Mouse (Mus musculus): ENCODE data around the gene Fcho1. TPM values are rescaled to one million over a fixed set of nuclear protein-coding genes. Genes with fewer than 3 reads are reported as not detected.
A peak's percentile ranks its signal among the peaks of the same experiment; 100 is the strongest.
"Not testable (repeated sequence)": the region's sequence is repeated elsewhere in the genome, so short reads cannot be mapped to it uniquely, and the experiment has no call there.

Gene Fcho1
- polyA plus RNA-seq, 1 experiment from 2014 or later: 107 TPM

DNA sequence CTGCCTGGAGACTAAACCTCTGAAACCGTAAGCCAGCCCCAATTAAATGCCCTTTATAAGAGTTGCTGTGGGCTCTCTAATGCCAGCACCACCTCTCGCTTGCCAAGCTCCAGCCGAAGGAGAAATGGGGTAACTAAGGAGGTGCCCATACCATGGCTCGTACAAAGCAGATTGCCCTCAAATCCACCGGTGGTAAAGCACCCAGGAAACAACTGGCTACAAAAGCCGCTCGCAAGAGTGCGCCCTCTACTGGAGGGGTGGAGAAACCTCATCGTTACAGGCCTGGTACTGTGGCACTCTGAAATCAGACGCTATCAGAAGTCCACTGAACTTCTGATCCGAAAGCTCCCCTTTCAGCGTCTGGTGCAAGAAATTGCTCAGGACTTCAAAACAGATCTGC, 30.1 kb downstream of the Fcho1 start:
- H3K4me2 ChIP-seq (ENCODE audit: low read length); H3K9ac ChIP-seq (ENCODE audit: low read depth, low read length); H3K36me3 ChIP-seq (ENCODE audit: control insufficient read depth, insufficient read depth, low read length); H3K4me3 ChIP-seq (ENCODE audit: low read depth, low read length); H3K27ac ChIP-seq (ENCODE audit: low read length); H3K4me1 ChIP-seq (ENCODE audit: control insufficient read depth, insufficient read depth, low read length); H3K9me3 ChIP-seq (replicated peaks; ENCODE audit: control insufficient read depth, low read length, poor library complexity, severe bottlenecking); ATAC-seq: not testable (repeated sequence)
- 68% methylated on average over 12 of the region's 12 CpGs for WGBS
- peaks cover 60% of the 10 kb centered on the region for H3K27me3 ChIP-seq (ENCODE audit: control insufficient read depth, insufficient read depth, low read depth, low read length)

DNA sequence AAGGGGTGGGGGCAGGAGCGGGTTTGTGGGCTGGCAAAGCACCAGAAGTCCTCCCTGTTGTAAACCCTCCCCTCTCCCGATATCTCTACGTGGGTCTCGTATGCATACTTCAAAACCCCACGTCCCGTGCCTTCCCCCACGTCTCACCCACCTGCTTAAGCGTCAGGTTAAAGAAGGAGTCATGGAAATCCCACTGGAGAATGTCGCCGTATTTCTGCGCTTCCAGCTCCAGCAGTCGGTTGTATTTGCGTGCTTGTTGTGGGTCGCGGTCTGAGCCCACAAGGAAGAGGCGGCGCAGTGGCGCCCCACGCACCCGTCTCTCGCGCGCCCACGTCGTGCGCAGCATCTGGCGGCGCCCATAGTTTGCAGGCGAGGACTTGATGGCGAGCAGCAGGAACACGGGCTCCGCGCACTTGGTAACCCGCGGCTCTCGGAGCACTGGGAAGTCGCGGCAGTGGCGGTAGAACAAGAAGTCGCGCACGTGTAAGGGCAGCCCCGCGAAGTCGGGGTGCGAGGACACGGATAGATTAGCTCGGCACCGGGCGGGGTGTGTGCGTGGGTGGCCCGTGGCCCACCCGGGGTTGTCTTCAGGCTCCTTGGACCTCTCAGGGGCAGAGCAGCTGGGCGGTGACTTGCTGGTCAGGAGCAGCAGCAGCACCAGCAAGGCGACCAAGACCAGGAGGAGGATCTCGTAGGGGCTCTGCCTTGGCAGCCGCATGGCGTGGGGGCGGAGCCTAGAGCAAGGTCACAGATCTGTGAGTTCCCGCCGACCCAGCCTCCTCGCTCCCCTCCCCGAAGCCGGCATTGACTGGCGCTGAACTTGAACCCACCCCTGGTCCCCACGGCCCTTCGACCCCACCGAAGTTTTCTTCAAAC, 32.1 kb downstream of the Fcho1 start:
- Histone ChIP-seq H3K4me2 (ENCODE audit: low read length) (peak overlapping the region; percentile 43), H3K27me3 (ENCODE audit: control insufficient read depth, insufficient read depth, low read depth, low read length) (peaks cover 72% of the 10 kb centered on the region), H3K9ac (ENCODE audit: low read depth, low read length) (peak overlapping the region; percentile 41; the same call in 1 of the 2 replicates), H3K36me3 (ENCODE audit: control insufficient read depth, insufficient read depth, low read length) (no peaks in the 10 kb centered on the region), H3K27ac (ENCODE audit: low read length) (no peak overlapping the region), H3K4me3 (ENCODE audit: low read depth, low read length) (peak overlapping the region; percentile 27), H3K9me3 (replicated peaks; ENCODE audit: control insufficient read depth, low read length, poor library complexity, severe bottlenecking) (no peaks in the 10 kb centered on the region), H3K4me1 (ENCODE audit: control insufficient read depth, insufficient read depth, low read length) (peaks cover 8% of the 10 kb centered on the region)
- WGBS: 9% methylated on average over 65 of the region's 68 CpGs
- peak; percentile 8; the same call in 1 of the 2 replicates for ATAC-seq

DNA sequence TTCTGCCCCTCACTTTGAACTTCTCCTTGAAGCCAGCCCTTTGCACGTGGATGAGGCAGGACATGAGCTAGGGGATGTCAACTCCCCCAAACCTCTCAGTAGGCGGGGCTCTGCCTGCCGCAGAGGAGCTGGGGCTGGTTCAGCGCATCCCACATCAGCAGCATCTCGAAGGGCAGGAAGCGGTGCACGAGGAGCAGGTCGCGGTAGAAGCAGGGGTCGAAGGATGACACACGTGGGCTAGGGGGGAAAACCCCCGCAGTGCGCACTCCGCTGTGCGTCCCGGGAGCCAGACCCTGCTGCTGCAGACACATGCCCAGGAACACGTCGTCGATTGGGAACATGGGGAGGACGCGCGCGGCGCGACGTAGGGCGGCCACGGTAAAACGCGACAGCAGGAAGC, 33.0 kb downstream of the Fcho1 start:
- ATAC-seq: 0 out of 2 replicates have a peak, but pooled peaks have one; percentile 26
- 4% methylated on average over 30 of the region's 30 CpGs for WGBS

DNA sequence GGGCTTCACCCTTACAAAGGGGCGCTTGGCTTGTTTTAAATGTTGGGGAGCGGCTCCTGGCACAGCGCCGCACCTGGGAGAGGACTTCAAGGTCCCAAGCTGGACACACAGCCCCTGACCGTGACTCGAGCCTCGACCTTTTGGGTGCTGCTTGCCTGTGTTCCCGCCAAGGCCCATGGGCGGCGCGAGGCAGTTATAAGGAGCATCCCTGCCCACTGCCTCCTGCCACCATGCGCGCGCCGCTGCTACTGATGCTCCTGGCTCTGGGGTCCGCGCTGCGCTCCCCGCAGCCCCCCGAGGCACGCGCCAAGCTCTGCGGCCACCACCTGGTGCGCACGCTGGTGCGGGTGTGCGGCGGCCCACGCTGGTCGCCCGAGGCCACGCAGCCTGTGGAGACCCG, 36.5 kb downstream of the Fcho1 start, which contains the start of gene Insl3:
TSS of gene Insl3 (plus strand) at position 187 of the 400 bp plus-strand sequence.
- Histone ChIP-seq H3K27ac (ENCODE audit: low read length) (no peak within 1 kb of the TSS), H3K36me3 (ENCODE audit: control insufficient read depth, insufficient read depth, low read length) (no peaks in the 10 kb centered on the region), H3K4me1 (ENCODE audit: control insufficient read depth, insufficient read depth, low read length) (peaks cover 13% of the 10 kb centered on the region), H3K4me3 (ENCODE audit: low read depth, low read length) (no peak within 1 kb of the TSS), H3K9ac (ENCODE audit: low read depth, low read length) (no peak within 1 kb of the TSS), H3K9me3 (replicated peaks; ENCODE audit: control insufficient read depth, low read length, poor library complexity, severe bottlenecking) (no peaks in the 10 kb centered on the region), H3K4me2 (ENCODE audit: low read length) (peak within 1 kb of the TSS; percentile 6; the same call in 1 of the 2 replicates), H3K27me3 (ENCODE audit: control insufficient read depth, insufficient read depth, low read depth, low read length) (peaks cover 96% of the 10 kb centered on the region)
- 3% methylated on average over 33 of the region's 33 CpGs for WGBS
- ATAC-seq: no peak

More for the DNA sequence above, 33.0 kb downstream of the Fcho1 start:
- Histone ChIP-seq H3K4me2 (ENCODE audit: low read length) (peak overlapping the region; percentile 43; the same call in 1 of the 2 replicates), H3K4me3 (ENCODE audit: low read depth, low read length) (peak overlapping the region; percentile 9; the same call in 1 of the 2 replicates), H3K36me3 (ENCODE audit: control insufficient read depth, insufficient read depth, low read length) (no peaks in the 10 kb centered on the region), H3K27me3 (ENCODE audit: control insufficient read depth, insufficient read depth, low read depth, low read length) (peaks cover 81% of the 10 kb centered on the region), H3K4me1 (ENCODE audit: control insufficient read depth, insufficient read depth, low read length) (peaks cover 8% of the 10 kb centered on the region), H3K9me3 (replicated peaks; ENCODE audit: control insufficient read depth, low read length, poor library complexity, severe bottlenecking) (no peaks in the 10 kb centered on the region), H3K27ac (ENCODE audit: low read length) (no peak overlapping the region), H3K9ac (ENCODE audit: low read depth, low read length) (no peak overlapping the region)

DNA sequence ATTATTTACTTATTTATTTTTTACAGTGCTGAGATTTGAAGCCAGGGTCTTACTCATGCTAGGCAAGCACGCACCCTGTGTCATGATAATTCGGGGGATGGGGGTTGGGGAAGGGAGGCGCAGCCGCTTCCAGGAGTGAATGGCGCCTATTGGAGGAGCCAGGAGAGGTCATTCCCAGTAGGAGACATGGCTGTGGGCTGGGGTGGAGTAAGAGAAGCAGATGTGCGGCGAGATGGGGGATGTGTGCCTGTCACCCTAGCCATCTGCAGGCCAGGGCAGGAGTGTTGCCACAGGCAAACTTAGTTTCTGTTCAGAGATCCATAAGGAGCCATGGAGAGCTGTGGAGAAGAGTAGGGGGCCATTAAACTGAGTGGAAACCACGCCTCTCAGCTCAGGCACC, 37.9 kb downstream of the Fcho1 start:
- H3K4me3 ChIP-seq (ENCODE audit: low read depth, low read length): no peak overlapping the region
- 4% methylated on average over 8 of the region's 8 CpGs for WGBS
- no peaks in the 10 kb centered on the region for H3K9me3 ChIP-seq (replicated peaks; ENCODE audit: control insufficient read depth, low read length, poor library complexity, severe bottlenecking)
- ATAC-seq: no peak
- peaks cover 97% of the 10 kb centered on the region for H3K27me3 ChIP-seq (ENCODE audit: control insufficient read depth, insufficient read depth, low read depth, low read length)
- no peaks in the 10 kb centered on the region for H3K36me3 ChIP-seq (ENCODE audit: control insufficient read depth, insufficient read depth, low read length)
- no peak overlapping the region for H3K27ac ChIP-seq (ENCODE audit: low read length)
- no peak overlapping the region for H3K9ac ChIP-seq (ENCODE audit: low read depth, low read length)
- H3K4me2 ChIP-seq (ENCODE audit: low read length): no peak overlapping the region
- H3K4me1 ChIP-seq (ENCODE audit: control insufficient read depth, insufficient read depth, low read length): peaks cover 7% of the 10 kb centered on the region; the same call in 1 of the 2 replicates

DNA sequence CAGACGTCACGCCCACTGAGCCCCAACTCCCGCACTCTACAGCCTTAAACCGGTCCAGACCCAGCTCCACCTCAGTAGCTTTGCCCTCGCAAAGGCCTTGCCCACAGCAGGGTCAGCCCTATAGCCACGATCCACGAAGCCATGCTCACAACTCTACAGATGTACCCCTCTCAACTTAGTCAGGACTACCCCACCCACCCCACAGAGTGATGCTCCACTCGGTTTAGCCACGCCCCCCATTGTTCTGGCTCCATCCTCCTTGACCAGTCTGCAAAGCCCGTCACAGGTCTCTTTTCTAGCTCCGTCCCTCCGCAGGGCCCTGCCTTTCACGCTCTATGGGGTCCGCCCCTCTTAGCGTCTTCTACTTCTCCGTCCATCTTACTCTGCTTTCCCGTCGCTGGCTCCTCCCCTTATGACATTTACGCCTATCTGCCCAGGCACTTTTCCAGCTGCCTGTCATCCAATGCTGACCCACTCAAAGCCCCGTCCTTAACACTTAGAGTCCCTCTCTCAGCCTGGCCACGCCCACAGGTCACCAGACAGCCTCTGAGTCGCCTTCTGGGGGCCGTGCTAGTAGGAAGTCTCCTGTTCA, 39.3 kb downstream of the Fcho1 start:
- Histone ChIP-seq H3K9ac (ENCODE audit: low read depth, low read length) (peak overlapping the region; percentile 68), H3K36me3 (ENCODE audit: control insufficient read depth, insufficient read depth, low read length) (no peaks in the 10 kb centered on the region), H3K4me2 (ENCODE audit: low read length) (peak overlapping the region; percentile 81), H3K4me1 (ENCODE audit: control insufficient read depth, insufficient read depth, low read length) (peaks cover 5% of the 10 kb centered on the region; the same call in 1 of the 2 replicates), H3K27ac (ENCODE audit: low read length) (no peak overlapping the region), H3K9me3 (replicated peaks; ENCODE audit: control insufficient read depth, low read length, poor library complexity, severe bottlenecking) (no peaks in the 10 kb centered on the region), H3K27me3 (ENCODE audit: control insufficient read depth, insufficient read depth, low read depth, low read length) (peaks cover 95% of the 10 kb centered on the region), H3K4me3 (ENCODE audit: low read depth, low read length) (peak overlapping the region; percentile 48)
- WGBS: 4% methylated on average over 23 of the region's 23 CpGs
- ATAC-seq: peak; percentile 72

DNA sequence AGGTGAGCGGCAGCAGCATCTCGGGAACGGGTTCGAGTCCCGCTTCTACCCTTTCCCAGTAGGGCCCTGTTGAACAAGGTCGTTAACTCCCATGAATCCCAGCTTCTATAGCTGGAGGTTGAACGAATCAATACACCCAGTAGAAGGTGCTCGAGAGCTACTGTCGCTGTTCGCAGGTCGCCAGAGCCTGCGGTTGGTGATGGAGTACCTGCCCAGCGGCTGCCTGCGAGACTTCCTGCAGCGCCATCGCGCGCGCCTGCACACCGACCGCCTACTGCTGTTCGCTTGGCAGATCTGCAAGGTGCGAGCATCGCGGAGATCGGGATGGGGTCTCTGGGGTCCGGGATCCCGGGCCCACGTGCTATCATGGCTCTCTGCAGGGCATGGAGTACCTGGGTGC, 39.9 kb downstream of the Fcho1 start:
- Histone ChIP-seq H3K9me3 (replicated peaks; ENCODE audit: control insufficient read depth, low read length, poor library complexity, severe bottlenecking) (no peaks in the 10 kb centered on the region), H3K4me2 (ENCODE audit: low read length) (peak overlapping the region; percentile 81), H3K4me3 (ENCODE audit: low read depth, low read length) (peak overlapping the region; percentile 48), H3K36me3 (ENCODE audit: control insufficient read depth, insufficient read depth, low read length) (no peaks in the 10 kb centered on the region), H3K4me1 (ENCODE audit: control insufficient read depth, insufficient read depth, low read length) (peaks cover 5% of the 10 kb centered on the region; the same call in 1 of the 2 replicates), H3K27ac (ENCODE audit: low read length) (no peak overlapping the region), H3K27me3 (ENCODE audit: control insufficient read depth, insufficient read depth, low read depth, low read length) (peaks cover 95% of the 10 kb centered on the region), H3K9ac (ENCODE audit: low read depth, low read length) (peak overlapping the region; percentile 68)
- WGBS: 3% methylated on average over 29 of the region's 29 CpGs
- peak; percentile 40 for ATAC-seq

DNA sequence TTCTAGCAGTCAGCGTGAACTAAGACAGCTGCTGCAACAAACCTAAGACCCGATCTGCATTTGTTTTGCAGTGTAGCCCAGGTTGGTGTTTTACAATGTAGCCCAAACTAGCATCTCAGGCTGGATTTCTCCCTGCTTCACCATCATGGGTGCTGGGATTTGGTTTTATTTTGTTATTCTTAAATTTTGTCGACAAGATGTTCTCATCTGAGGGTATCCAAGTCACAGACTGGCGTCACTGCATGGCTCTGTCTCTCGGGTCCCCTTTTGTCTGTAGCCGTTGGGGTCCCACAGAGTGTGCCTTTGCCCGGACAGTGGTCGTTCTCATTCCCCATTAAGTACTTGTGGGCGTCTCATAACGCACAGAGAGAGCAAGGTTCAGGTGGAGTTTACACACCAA, 40.8 kb downstream of the Fcho1 start:
- Histone ChIP-seq H3K9me3 (replicated peaks; ENCODE audit: control insufficient read depth, low read length, poor library complexity, severe bottlenecking) (no peaks in the 10 kb centered on the region), H3K36me3 (ENCODE audit: control insufficient read depth, insufficient read depth, low read length) (no peaks in the 10 kb centered on the region), H3K27me3 (ENCODE audit: control insufficient read depth, insufficient read depth, low read depth, low read length) (peaks cover 91% of the 10 kb centered on the region), H3K4me2 (ENCODE audit: low read length) (no peak overlapping the region), H3K27ac (ENCODE audit: low read length) (no peak overlapping the region), H3K4me3 (ENCODE audit: low read depth, low read length) (no peak overlapping the region), H3K9ac (ENCODE audit: low read depth, low read length) (no peak overlapping the region), H3K4me1 (ENCODE audit: control insufficient read depth, insufficient read depth, low read length) (peaks cover 8% of the 10 kb centered on the region; the same call in 1 of the 2 replicates)
- WGBS: 11% methylated on average over 10 of the region's 10 CpGs
- no peak for ATAC-seq

DNA sequence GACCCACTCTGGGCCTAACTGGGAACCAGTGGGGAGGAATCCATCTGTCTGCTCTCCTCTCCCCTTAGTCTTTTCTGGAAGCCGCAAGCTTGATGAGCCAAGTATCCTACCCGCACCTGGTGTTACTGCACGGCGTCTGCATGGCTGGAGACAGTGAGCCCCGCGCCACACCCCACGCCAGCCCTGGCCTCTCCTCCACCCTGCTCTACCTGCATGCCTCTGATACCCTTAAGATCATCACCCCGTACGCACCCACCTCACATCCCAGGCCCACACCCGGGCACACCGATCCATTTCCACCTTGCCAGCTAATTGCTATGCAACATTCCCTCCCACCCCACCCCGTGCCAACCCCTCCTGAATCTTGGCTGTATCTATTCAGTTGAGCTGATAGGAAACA, 42.7 kb downstream of the Fcho1 start:
- peaks cover 11% of the 10 kb centered on the region; the same call in 1 of the 2 replicates for H3K4me1 ChIP-seq (ENCODE audit: control insufficient read depth, insufficient read depth, low read length)
- no peak overlapping the region for H3K4me2 ChIP-seq (ENCODE audit: low read length)
- no peaks in the 10 kb centered on the region for H3K36me3 ChIP-seq (ENCODE audit: control insufficient read depth, insufficient read depth, low read length)
- H3K27ac ChIP-seq (ENCODE audit: low read length): no peak overlapping the region
- H3K4me3 ChIP-seq (ENCODE audit: low read depth, low read length): no peak overlapping the region
- ATAC-seq: no peak
- H3K27me3 ChIP-seq (ENCODE audit: control insufficient read depth, insufficient read depth, low read depth, low read length): peaks cover 91% of the 10 kb centered on the region
- no peaks in the 10 kb centered on the region for H3K9me3 ChIP-seq (replicated peaks; ENCODE audit: control insufficient read depth, low read length, poor library complexity, severe bottlenecking)
- H3K9ac ChIP-seq (ENCODE audit: low read depth, low read length): no peak overlapping the region
- 54% methylated on average over 12 of the region's 12 CpGs for WGBS
